Mouse (Mus musculus) telencephalon, adult 2 months (tissue): ENCODE data around the gene Gm5485.

ENCODE experiments used
- DNase-seq: peaks from one replicate; pipeline ENCODE4 v3.0.0-alpha.2; 2011; ENCODE audit warnings: low read depth, low spot score

Gene Gm5485

GRCm38 (mm10) chr16:48412246-48412645, at the start of gene Gm5485:
Gm5485 (minus strand) TSS chr16:48412416.
- no peak for DNase-seq

- DNase-seq: no peak
Observed at GRCm38 (mm10) chr16:48453264-48453663, 41.0 kb upstream of the Gm5485 start.

- no peak for DNase-seq
Observed at GRCm38 (mm10) chr16:48446161-48446925, 34.1 kb upstream of the Gm5485 start.

- no peak for DNase-seq
Observed at GRCm38 (mm10) chr16:48444589-48444988, 32.4 kb upstream of the Gm5485 start.

GRCm38 (mm10) chr16:48437476-48437875, 25.3 kb upstream of the Gm5485 start:
- DNase-seq: no peak

GRCm38 (mm10) chr16:48435454-48435853, 23.2 kb upstream of the Gm5485 start:
- no peak for DNase-seq

- DNase-seq: no peak
Observed at GRCm38 (mm10) chr16:48431027-48431426, 18.8 kb upstream of the Gm5485 start, which contains the start of gene Morc1. Morc1 (plus strand) TSS chr16:48431237.

- no peak for DNase-seq
Observed at GRCm38 (mm10) chr16:48429427-48429826, 17.2 kb upstream of the Gm5485 start.

GRCm38 (mm10) chr16:48424069-48424468, 11.9 kb upstream of the Gm5485 start:
- DNase-seq: no peak

- no peak for DNase-seq
Observed at GRCm38 (mm10) chr16:48422501-48422900, 10.3 kb upstream of the Gm5485 start.

GRCm38 (mm10) chr16:48419035-48419434, 6.8 kb upstream of the Gm5485 start:
- DNase-seq: no peak

GRCm38 (mm10) chr16:48418557-48418956, 6.3 kb upstream of the Gm5485 start:
- no peak for DNase-seq

GRCm38 (mm10) chr16:48410125-48410524, 2.1 kb downstream of the Gm5485 start:
- no peak for DNase-seq

- no peak for DNase-seq
Observed at GRCm38 (mm10) chr16:48409580-48409979, 2.6 kb downstream of the Gm5485 start.

GRCm38 (mm10) chr16:48405674-48406403, 6.4 kb downstream of the Gm5485 start:
- DNase-seq: no peak

- DNase-seq: no peak
Observed at GRCm38 (mm10) chr16:48404009-48404408, 8.2 kb downstream of the Gm5485 start.

GRCm38 (mm10) chr16:48403423-48403822, 8.8 kb downstream of the Gm5485 start:
- DNase-seq: no peak

- no peak for DNase-seq
Observed at GRCm38 (mm10) chr16:48402963-48403362, 9.3 kb downstream of the Gm5485 start.

- DNase-seq: no peak
Observed at GRCm38 (mm10) chr16:48395278-48395677, 16.9 kb downstream of the Gm5485 start.

GRCm38 (mm10) chr16:48386982-48387381, 25.2 kb downstream of the Gm5485 start:
- peak; percentile 27 for DNase-seq

GRCm38 (mm10) chr16:48383582-48384257, 28.5 kb downstream of the Gm5485 start:
- no peak for DNase-seq
